Mouse (Mus musculus): ENCODE data around the gene Dscam. TPM values are rescaled to one million over a fixed set of nuclear protein-coding genes. Genes with fewer than 3 reads are reported as not detected.

The Dscam gene
- polyA plus RNA-seq, 1 experiment from 2014 or later = 0.15 TPM

DNA sequence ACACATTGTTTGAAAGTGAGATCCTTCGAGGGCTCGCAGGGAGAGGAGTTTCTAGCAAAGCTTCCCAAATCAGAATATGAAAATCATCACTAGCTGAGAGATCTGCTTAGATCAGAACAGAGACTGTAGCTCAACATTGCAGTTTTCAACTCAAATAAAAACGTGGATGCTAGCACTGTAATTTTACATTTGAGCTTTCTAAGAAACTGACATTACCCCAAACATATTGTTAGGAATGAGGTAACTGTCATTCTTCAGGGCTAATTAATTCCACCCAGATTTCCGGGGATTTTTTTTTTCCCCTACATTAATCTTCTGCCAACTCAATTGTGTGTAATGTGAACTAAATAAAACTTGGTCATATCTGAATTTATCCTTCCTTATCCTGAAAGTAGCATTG, 110.3 kb downstream of the Dscam start:
- ATAC-seq = no peak
- no peak overlapping the region for H3K4me3 ChIP-seq (replicated peaks)
- no peaks in the 10 kb centered on the region for H3K36me3 ChIP-seq
- H3K9ac ChIP-seq = no peak overlapping the region
- WGBS = 75% methylated on average over 4 of the region's 4 CpGs
- no peaks in the 10 kb centered on the region for H3K9me3 ChIP-seq
- H3K27me3 ChIP-seq (replicated peaks) = no peaks in the 10 kb centered on the region
- H3K27ac ChIP-seq = no peak overlapping the region
- no peaks in the 10 kb centered on the region for H3K4me1 ChIP-seq (replicated peaks)
- no peak overlapping the region for H3K4me2 ChIP-seq (replicated peaks)

DNA sequence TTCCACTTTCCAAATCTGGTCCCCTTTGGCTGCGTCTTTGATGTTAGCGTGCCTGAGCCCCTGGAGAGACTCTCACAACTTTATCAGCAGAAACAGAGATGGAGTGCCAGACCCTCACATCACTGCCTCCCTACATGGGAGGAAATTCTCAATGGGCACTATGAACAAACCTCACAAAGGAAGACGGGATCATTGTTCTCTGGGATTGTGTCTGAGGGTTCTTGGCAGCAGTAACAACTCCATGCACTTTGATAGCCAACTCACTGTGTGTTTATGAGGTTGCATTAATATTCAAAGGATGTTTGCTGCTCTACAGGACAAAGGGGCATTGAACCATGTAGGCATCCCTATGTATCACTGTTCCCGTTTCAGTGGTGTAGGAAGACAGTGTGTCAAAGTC, 135.3 kb downstream of the Dscam start:
- no peak overlapping the region for H3K9ac ChIP-seq
- H3K4me3 ChIP-seq (replicated peaks) = no peak overlapping the region
- H3K27ac ChIP-seq = no peak overlapping the region
- no peaks in the 10 kb centered on the region for H3K27me3 ChIP-seq (replicated peaks)
- H3K9me3 ChIP-seq = no peaks in the 10 kb centered on the region
- WGBS = 84% methylated on average over 4 of the region's 4 CpGs
- no peaks in the 10 kb centered on the region for H3K36me3 ChIP-seq
- H3K4me1 ChIP-seq (replicated peaks) = no peaks in the 10 kb centered on the region
- no peak for ATAC-seq
- H3K4me2 ChIP-seq (replicated peaks) = no peak overlapping the region

DNA sequence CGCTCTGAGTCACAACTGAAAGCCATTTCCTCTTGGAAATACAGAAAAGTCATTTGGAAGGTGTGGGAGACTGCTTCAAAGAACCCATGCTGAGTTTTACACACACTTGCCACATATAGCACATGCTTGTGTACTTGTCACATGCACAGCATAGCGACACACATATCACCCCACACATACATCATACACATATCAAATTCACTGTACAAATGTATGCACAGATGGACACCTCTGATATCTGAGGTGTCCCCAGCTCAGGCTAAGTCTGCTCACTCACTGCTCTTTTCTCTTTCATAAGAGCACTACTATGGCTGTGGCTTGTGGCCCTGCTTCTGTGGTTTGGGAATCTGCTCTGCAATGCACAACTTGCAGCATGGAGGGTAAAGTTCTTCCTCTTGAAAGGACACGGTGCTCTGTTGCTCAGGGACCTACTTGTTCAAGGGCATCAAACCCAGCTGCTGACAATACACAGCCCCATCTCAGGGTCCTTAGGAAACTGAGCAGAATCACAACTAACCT, 137.0 kb downstream of the Dscam start:
- ATAC-seq = no peak
- H3K36me3 ChIP-seq = no peaks in the 10 kb centered on the region
- WGBS = 79% methylated on average over 3 of the region's 3 CpGs
- no peak overlapping the region for H3K27ac ChIP-seq
- no peaks in the 10 kb centered on the region for H3K9me3 ChIP-seq
- H3K27me3 ChIP-seq (replicated peaks) = no peaks in the 10 kb centered on the region
- H3K9ac ChIP-seq = no peak overlapping the region
- H3K4me1 ChIP-seq (replicated peaks) = no peaks in the 10 kb centered on the region
- no peak overlapping the region for H3K4me3 ChIP-seq (replicated peaks)
- H3K4me2 ChIP-seq (replicated peaks) = no peak overlapping the region

DNA sequence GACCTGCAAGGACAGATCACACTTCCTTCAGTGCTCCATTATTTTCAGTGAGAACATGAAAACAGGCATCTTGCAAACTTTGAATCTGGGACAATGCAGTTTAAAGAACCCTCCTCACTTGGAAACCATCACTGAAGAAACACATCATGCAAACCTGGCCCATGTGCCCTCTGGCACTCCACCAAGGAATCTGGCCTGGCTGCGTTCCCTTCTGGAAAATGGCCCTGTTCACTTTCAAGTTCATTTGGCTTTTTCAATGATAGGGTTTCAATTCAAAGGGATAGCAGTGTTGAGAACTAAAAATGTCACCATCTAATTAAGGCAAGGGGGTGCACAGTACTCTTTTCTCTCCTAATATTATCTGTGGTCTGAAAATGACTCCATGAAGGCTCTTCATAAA, 142.9 kb downstream of the Dscam start:
- Histone ChIP-seq H3K9me3 (no peaks in the 10 kb centered on the region), H3K9ac (no peak overlapping the region), H3K4me2 (replicated peaks) (no peak overlapping the region), H3K4me3 (replicated peaks) (no peak overlapping the region), H3K27ac (no peak overlapping the region), H3K4me1 (replicated peaks) (no peaks in the 10 kb centered on the region), H3K36me3 (no peaks in the 10 kb centered on the region), H3K27me3 (replicated peaks) (no peaks in the 10 kb centered on the region)
- 76% methylated on average over 1 of the region's 1 CpGs for WGBS
- ATAC-seq = no peak

DNA sequence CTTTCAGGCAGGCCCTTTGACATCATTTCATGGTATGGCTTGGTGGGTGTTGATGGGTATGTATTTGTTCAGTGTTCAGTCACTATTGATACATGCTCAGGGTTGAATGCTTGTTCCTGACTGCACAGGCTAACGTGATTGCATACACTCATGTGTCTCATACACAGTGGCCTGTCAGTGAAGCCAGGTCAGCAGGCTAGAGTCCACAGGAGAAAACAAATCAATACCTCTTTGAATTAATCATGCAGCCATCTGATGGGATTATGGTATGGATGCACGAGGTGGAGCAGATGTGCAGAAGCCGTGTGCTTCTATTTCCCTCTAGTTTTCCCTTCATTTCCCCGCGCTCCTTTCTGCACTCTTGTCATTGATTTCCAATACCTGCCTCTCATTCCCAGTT, 143.7 kb downstream of the Dscam start:
- ATAC-seq = no peak
- WGBS = 91% methylated on average over 5 of the region's 5 CpGs
- H3K27ac ChIP-seq = no peak overlapping the region

DNA sequence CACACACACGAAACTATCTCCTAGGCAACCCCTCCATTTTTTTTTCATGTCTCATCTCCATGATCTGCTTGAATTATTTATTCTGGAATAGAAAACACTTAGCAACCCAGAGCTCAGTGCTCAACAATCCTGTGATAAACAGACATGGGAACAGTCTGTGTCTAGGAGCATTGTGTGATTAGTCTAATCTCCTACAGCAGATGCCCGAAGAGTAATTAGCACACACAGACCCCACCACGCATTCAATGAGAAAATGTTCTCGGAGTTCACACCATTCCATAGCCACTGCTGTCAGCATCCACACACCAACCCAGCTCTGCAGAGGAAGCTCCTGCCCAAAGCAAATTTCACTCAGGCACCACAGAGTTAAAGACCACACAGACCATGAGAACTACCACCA, 146.1 kb downstream of the Dscam start:
- 57% methylated on average over 4 of the region's 4 CpGs for WGBS
- no peak overlapping the region for H3K9ac ChIP-seq
- H3K27ac ChIP-seq = no peak overlapping the region
- no peak overlapping the region for H3K4me2 ChIP-seq (replicated peaks)
- no peak for ATAC-seq
- no peaks in the 10 kb centered on the region for H3K4me1 ChIP-seq (replicated peaks)
- no peaks in the 10 kb centered on the region for H3K27me3 ChIP-seq (replicated peaks)
- H3K9me3 ChIP-seq = no peaks in the 10 kb centered on the region
- H3K36me3 ChIP-seq = no peaks in the 10 kb centered on the region
- H3K4me3 ChIP-seq (replicated peaks) = no peak overlapping the region

More for the DNA sequence above, 143.7 kb downstream of the Dscam start:
- Histone ChIP-seq H3K4me2 (replicated peaks) (no peak overlapping the region), H3K4me3 (replicated peaks) (no peak overlapping the region), H3K27me3 (replicated peaks) (no peaks in the 10 kb centered on the region), H3K4me1 (replicated peaks) (no peaks in the 10 kb centered on the region), H3K9me3 (no peaks in the 10 kb centered on the region), H3K9ac (no peak overlapping the region), H3K36me3 (no peaks in the 10 kb centered on the region)

DNA sequence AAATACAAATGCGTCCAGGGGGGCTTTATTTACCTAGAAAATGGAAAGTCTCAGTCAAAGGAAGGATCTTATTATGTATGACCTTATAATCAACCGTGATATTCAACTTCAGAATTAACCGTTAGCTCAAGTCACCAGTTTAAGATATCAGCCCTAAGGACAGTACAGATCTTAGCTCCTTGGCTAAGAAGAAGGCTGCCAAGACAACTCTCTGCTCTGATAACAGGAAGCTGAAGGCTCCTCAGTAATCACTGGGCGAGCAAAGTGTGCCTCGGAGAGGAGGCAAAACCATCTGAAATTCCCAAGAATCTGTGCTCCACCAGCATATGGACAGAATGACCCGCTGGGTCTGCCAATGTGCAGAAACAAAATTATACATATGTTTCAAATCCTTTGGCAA, 149.1 kb downstream of the Dscam start:
- WGBS = 80% methylated on average over 6 of the region's 6 CpGs
- H3K9ac ChIP-seq = no peak overlapping the region
- H3K27ac ChIP-seq = no peak overlapping the region
- H3K36me3 ChIP-seq = no peaks in the 10 kb centered on the region
- H3K27me3 ChIP-seq (replicated peaks) = no peaks in the 10 kb centered on the region
- ATAC-seq = no peak
- H3K4me2 ChIP-seq (replicated peaks) = no peak overlapping the region
- no peaks in the 10 kb centered on the region for H3K9me3 ChIP-seq
- no peaks in the 10 kb centered on the region for H3K4me1 ChIP-seq (replicated peaks)
- no peak overlapping the region for H3K4me3 ChIP-seq (replicated peaks)

DNA sequence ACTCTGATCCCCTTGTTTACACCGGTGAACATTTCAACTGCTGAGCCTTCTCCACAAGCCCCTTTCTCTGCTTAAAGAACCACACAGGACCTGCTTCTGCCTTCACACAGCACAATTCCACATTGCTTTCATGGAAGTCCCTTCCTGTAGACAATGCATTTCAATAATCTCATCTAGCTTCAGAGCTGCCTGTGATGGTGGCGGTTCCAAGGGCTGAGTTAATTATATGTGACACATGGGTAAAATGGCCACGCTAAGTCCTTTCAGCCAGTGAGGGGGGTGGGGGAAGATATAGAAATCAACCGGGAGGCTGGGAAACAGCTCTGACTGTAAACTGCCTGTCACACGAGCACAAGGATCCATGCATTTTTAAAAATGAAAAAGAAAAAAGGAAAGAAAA, 152.2 kb downstream of the Dscam start:
- Histone ChIP-seq H3K27ac (no peak overlapping the region), H3K27me3 (replicated peaks) (no peaks in the 10 kb centered on the region), H3K36me3 (no peaks in the 10 kb centered on the region), H3K4me2 (replicated peaks) (no peak overlapping the region), H3K4me3 (replicated peaks) (no peak overlapping the region), H3K9me3 (no peaks in the 10 kb centered on the region), H3K4me1 (replicated peaks) (no peaks in the 10 kb centered on the region), H3K9ac (no peak overlapping the region)
- no peak for ATAC-seq
- 69% methylated on average over 5 of the region's 5 CpGs for WGBS

DNA sequence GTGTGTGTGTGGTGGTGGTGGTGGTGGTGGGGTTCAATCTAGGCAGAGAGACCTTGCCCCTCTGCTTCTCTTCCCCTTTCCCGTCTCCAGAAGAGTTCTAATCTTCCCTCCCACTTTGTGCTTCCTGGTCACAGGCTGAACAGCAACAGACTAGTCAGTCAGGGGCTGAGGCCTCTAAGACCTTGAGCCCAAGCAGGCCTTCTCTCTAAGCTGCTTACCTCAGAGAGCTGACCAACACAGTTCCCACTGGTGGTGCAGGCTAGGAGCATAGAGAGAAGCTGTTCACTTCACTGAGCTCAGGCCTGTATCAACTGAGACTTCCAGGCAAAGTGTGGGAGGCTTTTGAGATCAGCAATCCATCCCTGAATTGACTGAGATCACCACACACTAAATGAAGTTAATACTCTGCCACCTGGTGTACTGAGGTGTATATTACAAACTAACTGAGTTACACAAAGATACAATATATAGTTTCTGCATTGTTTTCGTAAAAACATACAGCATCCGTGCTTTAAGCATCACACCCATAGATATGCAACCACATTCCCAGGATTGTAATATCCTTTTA, 153.3 kb downstream of the Dscam start:
- Histone ChIP-seq H3K4me3 (replicated peaks) (no peak overlapping the region), H3K9ac (no peak overlapping the region), H3K27ac (no peak overlapping the region), H3K27me3 (replicated peaks) (no peaks in the 10 kb centered on the region), H3K9me3 (no peaks in the 10 kb centered on the region), H3K4me2 (replicated peaks) (no peak overlapping the region), H3K4me1 (replicated peaks) (no peaks in the 10 kb centered on the region), H3K36me3 (no peaks in the 10 kb centered on the region)
- ATAC-seq = no peak
- 85% methylated on average over 3 of the region's 3 CpGs for WGBS

DNA sequence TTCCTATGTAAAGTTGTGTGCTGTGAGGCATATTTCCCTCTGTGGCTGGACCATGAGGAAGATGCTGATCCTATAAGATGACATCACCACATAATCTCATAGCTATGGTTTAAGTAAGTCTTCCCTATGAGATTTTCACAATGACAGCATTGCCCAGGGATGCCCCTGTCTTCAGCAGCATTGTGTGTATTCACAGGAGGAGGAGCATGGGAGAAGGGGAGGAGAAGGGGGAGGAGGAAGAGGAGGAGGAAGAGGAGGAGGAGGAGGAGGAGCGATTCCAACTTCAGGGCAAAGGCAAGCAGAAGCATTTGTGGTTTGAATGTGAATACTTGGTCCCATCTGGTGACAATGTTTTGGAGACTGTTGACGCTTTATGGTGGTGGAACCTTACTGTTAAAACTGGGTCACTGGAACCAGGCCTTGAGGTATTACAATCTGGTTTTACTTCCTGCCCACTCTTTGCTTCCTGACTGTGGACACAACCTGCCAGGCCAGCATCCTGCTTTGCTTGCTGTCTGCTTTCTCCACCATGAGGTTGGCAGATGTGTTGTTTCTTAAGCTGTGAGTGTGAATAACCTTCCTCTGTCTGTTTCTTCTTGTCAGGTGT, 154.2 kb downstream of the Dscam start:
- 88% methylated on average over 2 of the region's 2 CpGs for WGBS
- no peaks in the 10 kb centered on the region for H3K36me3 ChIP-seq
- H3K27me3 ChIP-seq (replicated peaks) = no peaks in the 10 kb centered on the region
- no peak overlapping the region for H3K9ac ChIP-seq
- no peak overlapping the region for H3K4me2 ChIP-seq (replicated peaks)
- no peak overlapping the region for H3K27ac ChIP-seq
- ATAC-seq = no peak
- H3K4me3 ChIP-seq (replicated peaks) = no peak overlapping the region
- no peaks in the 10 kb centered on the region for H3K9me3 ChIP-seq
- H3K4me1 ChIP-seq (replicated peaks) = no peaks in the 10 kb centered on the region

DNA sequence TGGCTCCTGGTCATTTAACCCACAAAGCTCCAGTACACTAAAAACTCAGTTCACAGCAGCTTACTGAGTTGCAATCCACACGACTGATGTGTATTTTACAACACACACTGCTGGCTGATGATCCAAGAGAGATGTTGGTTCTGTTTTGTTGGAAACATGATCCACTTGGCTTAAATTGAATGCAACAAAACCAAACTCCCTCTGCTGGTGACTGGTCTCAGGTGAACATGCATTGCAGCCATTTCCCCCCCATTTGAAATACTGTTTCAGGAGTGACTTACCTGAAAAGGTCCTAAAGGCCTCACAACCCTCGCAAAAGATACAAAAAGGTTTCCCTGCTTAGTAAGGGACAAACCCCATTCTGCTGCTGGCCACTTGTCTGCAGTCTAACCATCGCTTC, 156.2 kb downstream of the Dscam start:
- H3K36me3 ChIP-seq = no peaks in the 10 kb centered on the region
- no peaks in the 10 kb centered on the region for H3K9me3 ChIP-seq
- no peak overlapping the region for H3K4me2 ChIP-seq (replicated peaks)
- no peaks in the 10 kb centered on the region for H3K27me3 ChIP-seq (replicated peaks)
- WGBS = 67% methylated on average over 3 of the region's 3 CpGs
- no peak overlapping the region for H3K27ac ChIP-seq
- no peak overlapping the region for H3K4me3 ChIP-seq (replicated peaks)
- ATAC-seq = no peak
- H3K4me1 ChIP-seq (replicated peaks) = no peaks in the 10 kb centered on the region
- H3K9ac ChIP-seq = no peak overlapping the region

DNA sequence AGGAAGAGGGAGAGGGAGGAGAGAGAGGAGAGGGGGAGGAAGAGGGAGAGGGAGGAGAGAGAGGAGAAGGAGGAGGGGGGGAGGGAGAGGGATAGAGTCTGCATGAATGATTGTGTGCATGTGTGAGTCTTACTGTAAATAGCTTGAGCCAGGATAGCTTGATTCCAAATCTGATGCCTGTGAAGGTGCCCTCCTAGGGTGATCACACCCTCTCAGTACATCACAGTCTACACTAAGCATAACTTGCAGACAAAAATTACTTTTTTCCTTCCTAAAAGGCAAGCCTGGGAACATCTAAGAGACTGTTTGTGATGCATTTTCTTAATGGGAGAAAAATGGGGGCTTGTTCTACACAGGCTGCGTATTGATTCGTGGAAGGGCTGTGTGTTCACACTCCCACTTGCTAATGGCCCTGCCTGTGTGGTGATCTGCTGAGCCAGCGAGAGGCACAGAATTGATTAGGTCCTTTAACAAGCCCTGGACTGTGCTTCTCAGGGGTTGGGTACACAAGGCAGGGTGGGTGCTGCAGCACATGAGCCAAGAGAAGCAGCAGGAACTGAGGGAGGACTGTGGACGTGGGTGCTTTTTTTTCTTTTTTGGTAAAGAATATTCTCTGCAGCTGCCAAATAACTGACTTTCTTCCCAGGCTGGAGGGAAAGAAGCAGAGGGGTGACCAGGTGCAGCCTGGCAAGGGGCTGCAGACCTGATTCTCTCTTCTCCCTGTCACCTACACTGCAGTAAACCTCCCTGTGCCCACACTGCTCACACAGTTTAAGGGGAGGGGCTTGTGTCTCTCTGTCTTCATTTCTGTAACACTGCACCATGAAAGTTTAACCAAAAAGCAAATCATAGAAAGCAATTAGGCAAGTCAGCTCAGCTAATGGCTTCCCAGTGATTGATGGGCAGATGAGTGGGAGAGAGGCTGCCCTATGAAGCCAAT, 161.2 kb downstream of the Dscam start:
- H3K9ac ChIP-seq = no peak overlapping the region
- WGBS = 50% methylated on average over 4 of the region's 4 CpGs
- H3K4me2 ChIP-seq (replicated peaks) = no peak overlapping the region
- H3K27ac ChIP-seq = no peak overlapping the region
- no peaks in the 10 kb centered on the region for H3K4me1 ChIP-seq (replicated peaks)
- H3K36me3 ChIP-seq = no peaks in the 10 kb centered on the region
- no peak overlapping the region for H3K4me3 ChIP-seq (replicated peaks)
- no peak for ATAC-seq
- H3K27me3 ChIP-seq (replicated peaks) = no peaks in the 10 kb centered on the region
- H3K9me3 ChIP-seq = no peaks in the 10 kb centered on the region
